Mouse (Mus musculus): ENCODE measurements around the gene Gm28305. TPM values are rescaled to one million over a fixed set of nuclear protein-coding genes. Genes with fewer than 3 reads are reported as not detected.

Gene Gm28305
- total RNA-seq, 2 experiments from 2014 or later: not detected

GRCm38 (mm10) chr9:104108571-104109143 is 68.2 kb downstream of the Gm28305 start:
- no peak for DNase-seq (ENCODE audit: low spot score in 2 of 2)
- intact Hi-C loops (cut with DNase I): no loop called here

- intact Hi-C loops (cut with DNase I): no loop called here
- no peak for DNase-seq (ENCODE audit: low spot score in 2 of 2)
Observed at GRCm38 (mm10) chr9:104109151-104109550, 68.7 kb downstream of the Gm28305 start.

GRCm38 (mm10) chr9:104123101-104123500 is 82.6 kb downstream of the Gm28305 start:
- no peak for DNase-seq (ENCODE audit: low spot score in 2 of 2)
- intact Hi-C loops (cut with DNase I): no loop called here

- DNase-seq (ENCODE audit: low spot score in 2 of 2): no peak
- intact Hi-C loops (cut with DNase I): no loop called here
Observed at GRCm38 (mm10) chr9:104123622-104124021, 83.2 kb downstream of the Gm28305 start.

Other genes starting within 250 kb of the Gm28305 start
- 1 to 10 TPM; 5.5 to 8.4 TPM for gene Nphp3, start 38.1 kb upstream of the Gm28305 start, total RNA-seq (2021)
- 10 to 100 TPM; 39.0 to 41.6 TPM for gene Uba5, start 22.5 kb downstream of the Gm28305 start, total RNA-seq (2021)
- 10 to 100 TPM; 21.2 to 22.9 TPM for gene Acad11, start 22.7 kb downstream of the Gm28305 start, total RNA-seq (2021)
- under 1 TPM; 0.35 to 0.47 TPM for gene Ackr4, start 86.3 kb downstream of the Gm28305 start, total RNA-seq (2021)
- gene Dnajc13, start 222.3 kb downstream of the Gm28305 start, total RNA-seq (2021): 10 to 100 TPM; 67.4 to 68.7 TPM